Mouse (Mus musculus): ENCODE results near the gene Abhd14a. TPM values are rescaled to one million over a fixed set of nuclear protein-coding genes. Genes with fewer than 3 reads are reported as not detected.

The Abhd14a gene
- polyA plus RNA-seq, 1 experiment from 2014 or later = 51.9 TPM

DNA sequence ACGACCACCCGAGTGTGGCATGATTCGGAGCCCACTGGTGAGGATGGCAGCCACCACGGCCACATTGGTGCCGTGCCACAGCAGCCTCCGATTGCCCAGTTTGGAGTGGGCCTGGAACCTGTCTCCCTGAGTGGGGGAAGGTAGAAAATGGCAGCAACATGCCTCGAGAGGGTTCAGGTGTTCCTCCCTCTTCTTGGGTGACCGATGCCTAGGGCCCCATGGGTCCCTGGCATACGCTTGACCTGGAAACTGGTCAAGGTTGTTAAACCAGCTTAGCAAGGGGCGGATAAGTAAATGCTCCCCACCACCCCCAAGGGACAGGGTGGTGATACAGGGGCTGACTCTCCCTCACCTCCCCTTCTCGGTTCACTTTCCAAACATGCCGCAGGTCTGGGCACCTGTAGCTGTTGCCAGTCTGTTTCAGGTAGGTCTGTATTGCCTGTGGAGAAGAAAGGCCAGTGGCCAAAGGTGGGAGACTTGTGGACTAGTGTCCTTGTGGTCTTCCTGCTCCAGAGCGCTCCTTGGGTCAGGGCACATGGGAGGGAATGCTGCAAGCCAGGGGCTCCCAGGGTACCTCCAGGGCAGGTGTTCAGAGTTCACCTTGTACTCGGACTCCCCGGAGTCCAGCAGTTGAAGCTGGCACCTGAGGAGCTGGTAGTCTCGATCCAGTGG lies 25.7 kb upstream of the Abhd14a start:
- WGBS = 91% methylated on average over 16 of the region's 16 CpGs
- H3K9me3 ChIP-seq (replicated peaks; ENCODE audit: control insufficient read depth, low read length) = no peaks in the 10 kb centered on the region
- H3K4me2 ChIP-seq (ENCODE audit: low read length) = no peak overlapping the region
- no peaks in the 10 kb centered on the region for H3K27me3 ChIP-seq (replicated peaks; ENCODE audit: control insufficient read depth, insufficient read depth, low read length)
- no peak overlapping the region for H3K9ac ChIP-seq (ENCODE audit: low read length)
- H3K36me3 ChIP-seq (ENCODE audit: control insufficient read depth, insufficient read depth, low read length) = no peaks in the 10 kb centered on the region
- no peak overlapping the region for H3K4me3 ChIP-seq (ENCODE audit: low read depth, low read length)
- peaks cover 6% of the 10 kb centered on the region; the same call in 1 of the 2 replicates for H3K4me1 ChIP-seq (ENCODE audit: control insufficient read depth, insufficient read depth, low read length)
- ATAC-seq (no peak), DNase-seq (ENCODE audit: low spot score) (no peak)
- no peak overlapping the region for H3K27ac ChIP-seq (ENCODE audit: low read depth, low read length)

- Histone ChIP-seq H3K4me3 (ENCODE audit: low read depth, low read length) (no peak overlapping the region), H3K36me3 (ENCODE audit: control insufficient read depth, insufficient read depth, low read length) (no peaks in the 10 kb centered on the region), H3K9me3 (replicated peaks; ENCODE audit: control insufficient read depth, low read length) (no peaks in the 10 kb centered on the region), H3K27me3 (replicated peaks; ENCODE audit: control insufficient read depth, insufficient read depth, low read length) (no peaks in the 10 kb centered on the region), H3K4me2 (ENCODE audit: low read length) (no peak overlapping the region), H3K27ac (ENCODE audit: low read depth, low read length) (no peak overlapping the region), H3K4me1 (ENCODE audit: control insufficient read depth, insufficient read depth, low read length) (no peaks in the 10 kb centered on the region), H3K9ac (ENCODE audit: low read length) (no peak overlapping the region)
- 73% methylated on average over 4 of the region's 4 CpGs for WGBS
- ATAC-seq (no peak), DNase-seq (ENCODE audit: low spot score) (no peak)
Measured at GRCm38 (mm10) chr9:106472321-106472720, 24.8 kb upstream of the Abhd14a start.

GRCm38 (mm10) chr9:106471892-106472291 lies 24.4 kb upstream of the Abhd14a start:
- Histone ChIP-seq H3K4me2 (ENCODE audit: low read length) (no peak overlapping the region), H3K4me1 (ENCODE audit: control insufficient read depth, insufficient read depth, low read length) (no peaks in the 10 kb centered on the region), H3K36me3 (ENCODE audit: control insufficient read depth, insufficient read depth, low read length) (no peaks in the 10 kb centered on the region), H3K27me3 (replicated peaks; ENCODE audit: control insufficient read depth, insufficient read depth, low read length) (no peaks in the 10 kb centered on the region), H3K27ac (ENCODE audit: low read depth, low read length) (no peak overlapping the region), H3K4me3 (ENCODE audit: low read depth, low read length) (no peak overlapping the region), H3K9me3 (replicated peaks; ENCODE audit: control insufficient read depth, low read length) (no peaks in the 10 kb centered on the region), H3K9ac (ENCODE audit: low read length) (no peak overlapping the region)
- no peak for ATAC-seq
- no peak for DNase-seq (ENCODE audit: low spot score)
- WGBS = 11% methylated on average over 5 of the region's 5 CpGs

DNA sequence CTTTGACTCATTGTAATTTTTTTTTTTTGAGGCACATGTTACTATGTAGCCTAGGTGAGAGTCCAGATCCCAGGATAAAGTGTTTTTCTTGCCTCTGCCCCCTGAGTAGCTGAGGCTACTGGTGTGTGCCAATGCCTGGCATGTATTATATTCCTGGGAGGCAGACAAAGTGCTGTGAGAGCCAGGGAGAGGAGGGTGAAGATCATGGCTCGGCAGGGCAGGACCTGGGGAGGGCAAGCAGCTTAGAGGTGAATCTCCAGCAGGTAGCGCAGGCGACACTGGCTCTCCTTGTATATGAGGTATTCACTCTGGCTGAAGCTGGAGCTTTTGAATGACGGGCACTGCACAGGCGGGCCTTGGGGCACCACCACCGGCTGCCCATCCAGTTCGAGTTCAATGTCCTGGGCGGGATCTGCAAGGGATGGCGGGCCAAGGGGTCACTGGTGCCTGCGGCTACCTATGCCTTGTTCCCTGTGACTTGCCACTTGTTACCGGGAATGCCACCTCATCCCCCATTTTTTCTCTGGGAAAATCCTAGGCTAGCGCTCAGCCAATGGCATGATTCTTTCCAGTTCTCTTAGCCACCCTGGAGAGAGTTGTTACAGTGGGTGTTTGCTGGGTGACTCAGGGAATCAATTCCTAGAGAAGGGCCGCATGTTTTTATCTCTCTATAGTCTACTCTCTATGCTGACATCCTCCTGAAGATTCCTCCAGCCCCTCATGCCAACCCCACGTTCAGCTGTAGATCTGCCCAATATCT lies 23.7 kb upstream of the Abhd14a start:
- Histone ChIP-seq H3K4me3 (ENCODE audit: low read depth, low read length) (no peak overlapping the region), H3K27me3 (replicated peaks; ENCODE audit: control insufficient read depth, insufficient read depth, low read length) (no peaks in the 10 kb centered on the region)
- 65% methylated on average over 14 of the region's 14 CpGs for WGBS

DNA sequence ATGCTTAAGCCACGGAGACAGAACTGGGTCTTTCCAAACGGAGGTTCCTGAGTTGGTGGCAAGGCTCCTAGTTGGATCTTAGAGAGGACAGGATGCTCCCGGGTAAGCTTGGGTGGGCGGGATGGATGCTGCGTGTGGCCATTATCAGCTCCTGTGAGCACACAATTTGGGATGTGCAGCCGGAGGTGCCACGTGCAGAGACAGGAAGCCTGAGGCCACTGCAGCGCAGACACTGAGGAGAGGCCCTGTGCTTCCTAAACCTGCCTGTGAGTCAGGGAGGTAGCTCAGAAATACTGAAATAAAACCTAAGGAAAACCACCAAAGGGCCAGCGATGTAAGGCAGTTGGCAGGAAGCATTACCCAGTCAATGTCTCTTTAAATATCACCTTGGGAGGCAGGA lies 22.3 kb upstream of the Abhd14a start:
- no peak overlapping the region for H3K27ac ChIP-seq (ENCODE audit: low read depth, low read length)
- H3K4me3 ChIP-seq (ENCODE audit: low read depth, low read length) = no peak overlapping the region
- no peak overlapping the region; the same call in 1 of the 2 replicates for H3K9ac ChIP-seq (ENCODE audit: low read length)
- H3K27me3 ChIP-seq (replicated peaks; ENCODE audit: control insufficient read depth, insufficient read depth, low read length) = no peaks in the 10 kb centered on the region
- no peak overlapping the region for H3K4me2 ChIP-seq (ENCODE audit: low read length)
- ATAC-seq (no peak), DNase-seq (ENCODE audit: low spot score) (no peak)
- WGBS = 77% methylated on average over 9 of the region's 9 CpGs
- no peaks in the 10 kb centered on the region for H3K36me3 ChIP-seq (ENCODE audit: control insufficient read depth, insufficient read depth, low read length)
- no peaks in the 10 kb centered on the region for H3K9me3 ChIP-seq (replicated peaks; ENCODE audit: control insufficient read depth, low read length)
- H3K4me1 ChIP-seq (ENCODE audit: control insufficient read depth, insufficient read depth, low read length) = peaks cover 9% of the 10 kb centered on the region

More for the DNA sequence above, 23.7 kb upstream of the Abhd14a start:
- no peak overlapping the region for H3K9ac ChIP-seq (ENCODE audit: low read length)
- H3K9me3 ChIP-seq (replicated peaks; ENCODE audit: control insufficient read depth, low read length) = no peaks in the 10 kb centered on the region
- H3K4me1 ChIP-seq (ENCODE audit: control insufficient read depth, insufficient read depth, low read length) = no peaks in the 10 kb centered on the region
- ATAC-seq = no peak
- no peak overlapping the region for H3K27ac ChIP-seq (ENCODE audit: low read depth, low read length)
- H3K4me2 ChIP-seq (ENCODE audit: low read length) = no peak overlapping the region
- H3K36me3 ChIP-seq (ENCODE audit: control insufficient read depth, insufficient read depth, low read length) = no peaks in the 10 kb centered on the region
- DNase-seq (ENCODE audit: low spot score) = no peak

- no peak overlapping the region for H3K27ac ChIP-seq (ENCODE audit: low read depth, low read length)
- no peak overlapping the region for H3K4me3 ChIP-seq (ENCODE audit: low read depth, low read length)
- peaks cover 2% of the 10 kb centered on the region for H3K36me3 ChIP-seq (ENCODE audit: control insufficient read depth, insufficient read depth, low read length)
- ATAC-seq = no peak
- no peak overlapping the region for H3K4me2 ChIP-seq (ENCODE audit: low read length)
- peaks cover 12% of the 10 kb centered on the region for H3K4me1 ChIP-seq (ENCODE audit: control insufficient read depth, insufficient read depth, low read length)
- no peak overlapping the region for H3K9ac ChIP-seq (ENCODE audit: low read length)
- no peaks in the 10 kb centered on the region for H3K27me3 ChIP-seq (replicated peaks; ENCODE audit: control insufficient read depth, insufficient read depth, low read length)
- H3K9me3 ChIP-seq (replicated peaks; ENCODE audit: control insufficient read depth, low read length) = no peaks in the 10 kb centered on the region
- DNase-seq (ENCODE audit: low spot score) = no peak
- WGBS = 80% methylated on average over 6 of the region's 6 CpGs
Measured at GRCm38 (mm10) chr9:106469317-106469716, 21.8 kb upstream of the Abhd14a start.

- Histone ChIP-seq H3K4me2 (ENCODE audit: low read length) (no peak overlapping the region), H3K9me3 (replicated peaks; ENCODE audit: control insufficient read depth, low read length) (no peaks in the 10 kb centered on the region), H3K9ac (ENCODE audit: low read length) (no peak overlapping the region), H3K27ac (ENCODE audit: low read depth, low read length) (no peak overlapping the region), H3K36me3 (ENCODE audit: control insufficient read depth, insufficient read depth, low read length) (peaks cover 17% of the 10 kb centered on the region), H3K4me3 (ENCODE audit: low read depth, low read length) (no peak overlapping the region), H3K4me1 (ENCODE audit: control insufficient read depth, insufficient read depth, low read length) (peaks cover 12% of the 10 kb centered on the region), H3K27me3 (replicated peaks; ENCODE audit: control insufficient read depth, insufficient read depth, low read length) (no peaks in the 10 kb centered on the region)
- DNase-seq (ENCODE audit: low spot score) (no peak), ATAC-seq (no peak)
- 92% methylated on average over 7 of the region's 7 CpGs for WGBS
Measured at GRCm38 (mm10) chr9:106467746-106468145, 20.3 kb upstream of the Abhd14a start.

- Histone ChIP-seq H3K27ac (ENCODE audit: low read depth, low read length) (no peak overlapping the region), H3K27me3 (replicated peaks; ENCODE audit: control insufficient read depth, insufficient read depth, low read length) (no peaks in the 10 kb centered on the region), H3K9me3 (replicated peaks; ENCODE audit: control insufficient read depth, low read length) (no peaks in the 10 kb centered on the region), H3K9ac (ENCODE audit: low read length) (no peak overlapping the region), H3K36me3 (ENCODE audit: control insufficient read depth, insufficient read depth, low read length) (peaks cover 27% of the 10 kb centered on the region), H3K4me3 (ENCODE audit: low read depth, low read length) (no peak overlapping the region), H3K4me2 (ENCODE audit: low read length) (no peak overlapping the region), H3K4me1 (ENCODE audit: control insufficient read depth, insufficient read depth, low read length) (peaks cover 12% of the 10 kb centered on the region)
- no peak for DNase-seq (ENCODE audit: low spot score)
- ATAC-seq = no peak
- 95% methylated on average over 6 of the region's 6 CpGs for WGBS
Measured at GRCm38 (mm10) chr9:106466721-106467120, 19.2 kb upstream of the Abhd14a start.

DNA sequence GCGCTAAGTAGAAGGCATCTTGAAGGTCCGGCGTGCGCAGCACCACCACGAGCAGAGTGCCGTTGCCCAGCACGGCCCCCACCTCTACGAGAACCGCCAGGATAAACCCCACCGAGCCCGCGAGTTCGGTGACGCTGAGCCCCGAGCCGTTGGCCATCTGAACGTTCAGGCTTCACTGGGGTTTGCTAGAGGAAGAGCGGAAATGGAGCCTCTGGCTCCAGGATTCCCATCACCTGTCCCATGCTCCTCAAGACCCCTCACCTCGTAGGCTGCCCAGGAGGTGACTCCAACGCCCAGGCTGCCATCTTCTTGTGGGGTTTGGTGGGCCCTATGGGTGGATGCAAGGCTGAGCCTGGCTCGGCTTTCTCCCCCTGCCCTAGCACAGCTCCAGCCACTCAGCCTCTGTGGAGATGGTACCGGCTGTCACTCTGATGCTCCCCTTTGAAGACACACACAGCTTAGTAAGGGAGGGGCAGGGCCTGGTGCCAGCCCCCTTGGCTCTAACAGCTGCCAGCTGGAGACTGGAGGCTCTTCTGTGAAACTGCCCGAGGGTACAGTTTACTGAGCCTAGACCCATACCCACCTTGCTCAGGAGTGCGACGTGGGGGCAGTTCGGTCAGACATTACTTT lies 18.2 kb upstream of the Abhd14a start, which contains the start of gene Gpr62:
Gene Gpr62 (minus strand): TSS at position 368 of the 630 bp plus-strand sequence.
- ATAC-seq (peak; percentile 65), DNase-seq (ENCODE audit: low spot score) (peak; percentile 71)
- Histone ChIP-seq H3K4me2 (ENCODE audit: low read length) (peak within 1 kb of the TSS; percentile 96), H3K27me3 (replicated peaks; ENCODE audit: control insufficient read depth, insufficient read depth, low read length) (no peaks in the 10 kb centered on the region), H3K36me3 (ENCODE audit: control insufficient read depth, insufficient read depth, low read length) (peaks cover 37% of the 10 kb centered on the region), H3K9me3 (replicated peaks; ENCODE audit: control insufficient read depth, low read length) (no peaks in the 10 kb centered on the region), H3K4me1 (ENCODE audit: control insufficient read depth, insufficient read depth, low read length) (peaks cover 12% of the 10 kb centered on the region), H3K4me3 (ENCODE audit: low read depth, low read length) (peak within 1 kb of the TSS; percentile 43), H3K27ac (ENCODE audit: low read depth, low read length) (peak within 1 kb of the TSS; percentile 76), H3K9ac (ENCODE audit: low read length) (peak within 1 kb of the TSS; percentile 86)
- WGBS = 27% methylated on average over 26 of the region's 26 CpGs

Measured in forebrain, embryonic 14.5 days (tissue).